Mouse (Mus musculus) cerebellum, adult 11-12 months (tissue): ENCODE measurements around the gene Crocc.

Experiments
- DNase-seq: peaks from one replicate; pipeline ENCODE4 v3.0.0; 2022

Gene Crocc

DNA sequence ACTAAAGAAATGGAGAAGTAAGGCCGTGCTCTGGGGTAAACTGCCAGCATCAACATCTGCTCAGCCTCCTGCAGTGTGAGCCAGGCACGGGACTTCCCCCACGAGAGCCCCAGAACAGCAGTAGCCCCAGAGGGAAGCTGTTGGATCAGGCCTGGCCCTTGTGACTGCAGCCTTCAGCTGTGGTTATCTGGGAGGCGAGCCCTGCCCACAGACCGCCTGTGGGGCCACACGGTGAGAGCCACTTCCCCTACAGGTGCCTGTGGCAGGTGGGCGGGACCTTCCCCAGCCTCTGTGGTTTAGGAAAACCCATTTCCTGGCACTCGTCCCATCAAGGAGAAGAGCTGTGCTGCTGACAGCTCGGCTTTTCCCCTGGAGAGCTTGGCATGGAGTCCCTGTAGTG is 76.9 kb downstream of the Crocc start:
- no peak for DNase-seq

DNA sequence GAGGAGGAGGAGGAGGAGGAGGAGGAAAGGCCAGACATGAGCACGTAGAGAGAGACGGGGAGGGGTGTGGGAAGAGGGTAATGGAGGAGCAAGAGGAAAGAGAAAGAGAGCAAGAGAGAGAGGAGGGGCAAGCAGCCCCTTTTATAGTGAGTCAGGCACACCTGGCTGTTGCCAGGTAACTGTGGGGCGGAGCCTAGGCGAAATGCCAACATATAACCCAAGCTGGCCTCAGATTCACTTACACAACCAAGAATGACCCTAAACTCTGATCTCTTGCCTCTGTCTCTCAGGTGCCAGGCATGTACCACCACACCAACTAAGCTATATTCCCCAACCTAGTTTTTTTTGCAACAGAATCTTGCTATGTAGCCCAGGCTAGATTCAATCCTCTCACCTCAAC is 77.5 kb downstream of the Crocc start:
- DNase-seq, result no peak

- no peak for DNase-seq
Measured at GRCm38 (mm10) chr4:140981605-140982004, 78.7 kb downstream of the Crocc start.

DNA sequence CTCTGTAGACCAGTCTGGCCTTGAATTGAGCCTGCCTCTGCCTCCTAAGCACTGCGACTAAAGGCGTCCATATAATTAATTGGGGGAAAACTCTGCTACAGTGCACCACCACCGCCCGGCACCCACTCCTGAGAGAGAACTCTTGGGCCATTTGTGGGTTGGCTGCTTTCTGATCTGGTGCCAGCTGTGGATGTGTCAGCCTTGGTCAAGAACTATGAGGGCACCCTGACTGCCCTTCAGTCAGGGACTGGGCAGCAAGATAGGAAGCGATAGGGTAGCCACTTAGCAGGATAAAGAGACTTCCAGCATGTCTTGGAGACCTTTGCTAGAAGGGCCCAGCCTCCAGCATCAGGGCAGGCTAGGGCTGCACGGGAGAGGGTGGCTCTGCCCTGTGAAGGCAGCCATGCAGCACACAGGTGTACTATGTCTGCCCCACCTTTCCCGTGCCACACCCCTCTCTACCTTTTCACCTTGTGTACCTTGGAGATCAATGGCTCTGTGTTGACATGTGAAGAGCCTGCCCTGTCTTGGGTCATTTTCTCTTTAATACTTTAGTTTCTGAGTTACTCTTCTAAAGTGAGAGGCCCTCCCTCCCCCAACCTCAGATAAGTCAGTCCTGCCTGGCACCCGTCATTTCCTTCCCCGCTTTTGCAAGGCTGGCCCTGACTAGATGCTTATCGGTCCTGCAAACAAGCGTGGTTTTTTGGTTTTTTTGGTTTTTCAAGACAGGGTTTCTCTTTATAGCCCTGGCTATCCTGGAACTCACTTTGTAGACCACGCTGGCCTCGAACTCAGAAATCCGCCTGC is 82.3 kb downstream of the Crocc start:
- DNase-seq, result no peak

- no peak for DNase-seq
Measured at GRCm38 (mm10) chr4:140977278-140977677, 83.1 kb downstream of the Crocc start.

GRCm38 (mm10) chr4:140975356-140975755 is 85.0 kb downstream of the Crocc start:
- DNase-seq, result no peak

GRCm38 (mm10) chr4:140974408-140974807 is 85.9 kb downstream of the Crocc start:
- no peak for DNase-seq

- DNase-seq, result no peak
Measured at GRCm38 (mm10) chr4:140971691-140972090, 88.7 kb downstream of the Crocc start.

DNA sequence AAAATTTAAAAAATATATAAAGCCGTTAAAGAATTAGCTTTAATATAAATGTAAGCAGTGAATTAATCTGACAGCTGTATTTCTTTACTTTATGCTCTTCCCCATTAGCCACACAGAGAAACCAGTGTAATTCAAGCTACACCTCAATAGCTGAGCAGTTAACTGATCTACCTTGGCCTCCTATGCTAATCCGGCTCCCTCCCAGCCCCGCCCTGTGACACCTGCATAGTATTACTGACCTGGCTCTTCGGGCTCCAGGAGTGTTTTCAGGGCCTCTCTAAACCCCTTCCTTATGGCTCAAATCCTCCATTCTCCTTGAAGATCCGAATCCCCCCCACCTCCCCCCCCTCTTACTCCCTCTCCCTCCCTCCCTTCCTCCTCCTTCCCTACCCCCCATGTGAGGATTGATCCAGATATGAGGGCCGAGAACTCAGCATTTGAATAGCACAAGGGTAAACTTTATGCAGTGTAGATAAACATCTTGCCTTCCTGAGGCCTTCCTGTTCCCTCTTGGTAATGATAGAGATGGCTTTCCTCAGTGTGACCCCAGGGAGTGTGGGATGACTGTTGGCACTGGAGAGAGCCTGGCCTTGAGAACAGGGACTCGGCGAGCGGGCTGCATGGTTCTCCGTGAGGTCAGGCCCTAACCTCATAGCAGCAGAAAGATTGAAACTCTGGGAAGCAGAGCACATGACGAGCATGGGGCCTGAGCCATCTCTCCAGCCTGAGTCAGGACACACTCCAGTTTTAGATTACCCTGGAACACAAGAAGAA is 92.8 kb downstream of the Crocc start:
- no peak for DNase-seq
